Mouse (Mus musculus) cerebellum, postnatal 10 days (tissue): ENCODE data around the gene Hey2.

Experiments
- DNase-seq, 2 experiments: peaks; one replicate each; pipeline ENCODE4 v3.0.0; 2021; ENCODE audit warnings: mixed read lengths in 2 of 2

Hey2 gene

GRCm38 (mm10) chr10:30842643-30843437 lies at the start of gene Hey2:
Gene Hey2, minus strand, starts transcription at chr10:30842801.
- peak; percentile 100 for DNase-seq

- DNase-seq: no peak
Observed at GRCm38 (mm10) chr10:30883085-30883760, 40.6 kb upstream of the Hey2 start.

DNA sequence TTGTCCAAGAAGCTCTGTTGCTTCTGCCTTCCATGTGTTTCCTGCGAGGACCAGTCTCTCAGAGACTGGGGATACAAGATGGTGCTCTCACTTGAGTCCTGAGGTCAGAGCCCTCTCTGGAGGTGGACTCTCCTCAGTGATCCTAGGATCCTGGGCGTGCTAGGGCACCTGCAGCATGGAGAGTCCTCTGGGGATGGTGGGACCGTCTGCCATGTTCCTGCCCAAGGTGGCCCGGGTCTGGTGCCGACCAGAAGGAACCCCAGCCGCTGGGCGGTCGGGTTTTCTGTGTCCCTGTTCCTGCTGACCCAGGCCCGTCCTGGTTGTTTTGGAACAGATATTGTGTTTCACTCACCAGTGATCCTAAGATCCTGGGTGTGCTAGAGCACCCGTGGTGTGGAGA lies 38.5 kb upstream of the Hey2 start:
- DNase-seq: no peak

DNA sequence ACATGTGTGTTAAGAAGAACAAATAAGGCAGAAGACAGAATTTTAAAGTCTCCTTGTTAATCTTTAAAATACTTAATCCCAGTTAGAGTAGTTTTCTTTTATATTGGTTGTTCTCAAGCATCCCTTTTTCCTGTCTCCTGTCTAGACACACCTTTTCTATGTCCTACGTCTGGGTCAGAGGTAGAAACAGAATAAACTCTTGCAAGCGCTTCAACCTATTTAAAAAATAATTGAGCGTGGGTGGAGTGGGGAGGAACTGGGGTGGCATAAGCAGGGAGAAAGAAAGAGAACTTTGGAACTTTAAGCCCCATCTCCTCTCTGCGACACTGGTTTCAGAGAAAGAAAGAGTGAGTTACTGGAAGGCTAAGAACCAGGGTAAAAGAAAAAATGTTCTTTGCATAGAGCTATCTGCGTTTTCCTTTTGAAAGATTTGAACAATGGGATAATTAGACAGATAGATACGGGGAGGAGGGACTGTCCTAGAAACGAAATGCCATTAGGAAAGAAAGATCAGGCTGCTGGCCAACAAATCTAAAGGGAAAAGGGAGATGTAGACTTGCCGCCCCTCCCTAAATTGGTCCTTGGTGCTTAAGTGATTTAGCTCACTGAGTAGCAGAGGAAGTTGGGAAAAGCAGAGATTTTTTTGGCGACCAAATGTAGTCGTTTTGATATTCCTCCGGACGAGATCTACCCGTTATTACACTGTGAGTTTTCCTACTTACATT lies 2.7 kb upstream of the Hey2 start:
- no peak for DNase-seq

- DNase-seq: peak; percentile 33 to 52
Observed at GRCm38 (mm10) chr10:30844191-30845010, 1.8 kb upstream of the Hey2 start.

GRCm38 (mm10) chr10:30843438-30844190 lies 1.0 kb upstream of the Hey2 start:
- DNase-seq: peak; percentile 43 to 67

- DNase-seq: no peak
Observed at GRCm38 (mm10) chr10:30842228-30842627, 373 bp downstream of the Hey2 start.

GRCm38 (mm10) chr10:30840824-30841223 lies 1.8 kb downstream of the Hey2 start:
- DNase-seq: no peak

DNA sequence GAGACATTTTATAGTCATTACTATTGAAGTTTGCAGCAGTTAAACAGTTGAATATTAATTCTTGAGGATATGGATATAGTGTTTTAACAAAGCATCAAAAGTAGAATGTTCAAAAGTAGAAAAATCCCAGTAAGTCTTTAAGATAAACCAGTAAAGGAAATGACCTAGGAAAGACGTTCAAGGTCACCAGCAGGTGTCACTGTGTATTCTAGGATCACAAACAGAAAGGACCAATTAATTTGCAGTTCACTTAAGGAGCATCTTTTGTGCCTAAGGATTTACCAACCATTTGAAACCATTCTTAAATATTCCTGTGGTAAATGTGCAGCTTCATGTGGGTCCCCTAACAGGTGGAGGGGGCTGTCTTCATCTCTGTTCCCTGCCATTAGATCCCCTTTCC lies 4.4 kb downstream of the Hey2 start:
- DNase-seq: peak; percentile 27 to 32

- peak; percentile 60 to 82 for DNase-seq
Observed at GRCm38 (mm10) chr10:30825049-30825448, 17.6 kb downstream of the Hey2 start.

DNA sequence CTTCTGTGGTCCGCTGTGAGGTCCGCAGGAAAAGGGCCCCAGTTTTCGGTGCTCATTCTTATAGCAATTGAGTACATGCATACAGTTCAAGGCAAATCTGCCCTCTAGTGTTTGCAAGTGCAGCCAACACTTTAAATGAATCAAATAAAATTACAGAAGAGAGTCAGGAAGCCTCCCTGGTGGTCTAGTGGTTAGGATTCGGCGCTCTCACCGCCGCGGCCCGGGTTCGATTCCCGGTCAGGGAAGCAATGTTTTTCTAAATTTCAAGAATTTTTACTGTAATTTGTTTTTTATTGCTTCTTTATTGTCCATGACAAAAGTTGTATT lies 31.7 kb downstream of the Hey2 start:
- peak; percentile 86 to 96 for DNase-seq

DNA sequence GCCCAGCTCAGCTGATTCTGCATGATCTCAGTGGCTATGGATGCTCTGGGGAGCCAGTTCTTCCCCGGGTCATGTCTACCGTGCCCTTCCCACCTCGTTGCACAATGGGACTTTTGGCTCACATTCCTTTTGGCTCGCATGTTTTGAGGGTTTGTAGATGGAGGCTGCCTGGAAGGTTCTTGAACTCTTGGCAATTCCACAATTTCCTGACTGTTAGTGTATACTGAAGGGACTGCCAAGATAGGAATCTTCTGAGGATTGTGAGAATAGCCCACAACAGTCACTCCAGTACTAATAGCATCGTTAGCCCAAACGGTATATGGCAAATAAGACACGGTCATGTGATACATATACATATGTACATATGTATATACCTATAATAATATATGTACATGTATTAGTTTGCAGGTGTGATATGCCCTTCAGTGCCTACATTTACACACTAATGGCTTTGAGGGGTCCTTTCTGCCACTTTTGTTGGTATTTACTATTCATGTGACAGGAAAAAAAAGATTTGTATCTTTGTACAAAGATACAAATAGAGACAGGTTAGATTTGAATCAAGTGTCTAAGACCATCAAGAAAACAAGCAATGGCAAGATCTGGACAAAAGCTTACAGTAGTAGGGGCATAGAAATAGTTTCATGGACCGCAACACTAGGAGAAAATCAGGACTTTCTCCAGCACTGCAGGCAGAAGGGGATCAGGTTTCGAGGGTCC lies 32.2 kb downstream of the Hey2 start:
- DNase-seq: peak; percentile 55 to 61

DNA sequence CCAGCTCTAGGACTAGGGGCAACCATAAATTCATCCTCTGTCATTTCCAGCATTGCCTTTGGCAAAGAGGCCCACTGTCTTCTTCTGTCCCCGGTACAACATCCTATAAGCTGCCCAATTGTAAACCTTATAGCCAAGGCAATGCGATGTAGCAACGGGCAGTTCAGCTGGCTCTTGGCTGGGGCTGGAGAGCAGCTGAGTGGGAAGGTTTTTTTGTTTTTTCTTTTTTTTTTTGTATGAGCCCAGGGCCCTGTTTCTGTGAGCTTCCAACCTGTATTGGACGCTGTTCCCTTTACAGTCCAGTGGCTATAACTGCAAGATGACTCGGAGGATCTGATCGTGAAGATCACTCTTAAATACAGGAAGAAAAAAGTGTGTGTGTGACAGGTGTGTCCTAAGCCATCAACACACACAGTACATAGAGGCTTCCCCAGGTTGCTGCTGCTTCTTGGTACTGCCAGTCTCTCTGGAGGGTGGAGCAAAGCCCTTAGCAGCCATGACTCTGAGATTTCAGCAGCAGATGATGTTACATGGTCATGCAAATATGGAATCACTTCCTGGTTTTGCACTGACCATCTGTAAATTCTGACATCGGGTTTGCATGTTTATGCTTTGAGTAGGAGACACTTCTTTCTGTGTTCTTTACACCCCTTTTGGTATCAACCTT lies 38.9 kb downstream of the Hey2 start:
- peak in 1 of 2 experiments; percentile 29 for DNase-seq

DNA sequence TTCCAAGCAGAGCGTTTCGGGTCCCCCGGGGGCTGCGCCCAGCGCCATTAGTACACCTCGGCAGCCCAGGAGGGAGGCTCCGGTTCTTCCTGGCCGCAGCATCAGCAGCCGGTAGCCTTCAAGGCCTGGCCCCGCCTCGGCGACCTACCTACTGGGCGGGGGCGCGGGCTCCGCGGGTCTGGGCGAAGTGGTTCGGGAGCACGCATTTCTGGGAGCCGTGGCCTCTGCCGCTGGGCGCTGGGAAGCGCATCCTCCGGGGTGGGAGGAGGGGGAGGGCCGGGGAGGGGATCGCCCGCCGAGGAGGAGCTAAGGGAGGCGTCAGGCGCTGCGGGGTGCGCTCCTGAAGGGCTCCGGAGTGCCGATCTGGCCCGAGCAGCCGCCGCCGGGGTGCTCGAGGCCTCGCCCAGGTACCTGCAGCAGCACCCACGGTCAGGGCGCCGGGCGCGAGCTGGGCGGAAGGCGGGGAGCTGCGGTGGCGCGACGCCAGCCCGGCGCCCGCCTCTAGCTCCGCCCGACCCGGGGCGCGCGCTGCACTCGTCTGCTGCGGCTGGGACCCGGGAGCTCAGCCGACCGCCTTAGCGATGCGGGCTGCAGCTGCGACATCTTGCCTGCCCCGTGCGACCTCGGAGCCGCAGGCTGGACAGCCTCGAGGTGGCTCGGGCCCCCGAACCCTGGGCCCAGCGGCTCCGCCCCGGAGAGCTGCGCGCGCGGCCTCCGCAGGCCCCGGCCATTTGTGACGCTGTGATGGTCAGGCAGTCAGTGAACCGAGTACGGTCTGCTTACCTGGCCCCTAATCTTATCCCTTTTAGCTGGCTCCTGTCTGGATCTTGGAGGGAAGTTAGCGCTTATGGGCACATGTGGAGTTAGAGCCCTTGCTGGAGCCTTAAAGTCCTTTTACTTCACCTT lies 39.7 kb downstream of the Hey2 start, which contains the start of gene Ncoa7:
Gene Ncoa7 (minus strand): TSS at position 646 of the 906 bp plus-strand sequence.
- DNase-seq: peak; percentile 91 to 92

DNA sequence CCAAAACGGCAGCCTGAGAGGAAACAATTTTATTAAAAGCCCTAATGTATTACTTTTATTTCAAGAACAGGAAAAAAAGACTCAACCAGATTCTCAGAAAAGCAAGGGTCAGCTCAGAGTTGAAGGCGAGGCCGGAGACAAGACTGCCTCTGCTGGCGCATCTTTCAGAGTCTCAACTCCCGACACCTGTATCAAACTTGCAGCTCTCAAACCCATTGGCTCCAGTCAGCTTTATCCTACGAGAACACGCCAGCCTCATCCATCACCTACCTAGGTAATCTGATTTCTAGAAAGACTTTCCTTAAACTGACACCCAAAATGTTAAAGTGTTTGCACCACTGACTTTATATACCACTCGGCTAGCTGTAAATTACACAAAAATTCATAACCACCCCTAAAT lies 40.6 kb downstream of the Hey2 start:
- DNase-seq: peak; percentile 63 to 67

DNA sequence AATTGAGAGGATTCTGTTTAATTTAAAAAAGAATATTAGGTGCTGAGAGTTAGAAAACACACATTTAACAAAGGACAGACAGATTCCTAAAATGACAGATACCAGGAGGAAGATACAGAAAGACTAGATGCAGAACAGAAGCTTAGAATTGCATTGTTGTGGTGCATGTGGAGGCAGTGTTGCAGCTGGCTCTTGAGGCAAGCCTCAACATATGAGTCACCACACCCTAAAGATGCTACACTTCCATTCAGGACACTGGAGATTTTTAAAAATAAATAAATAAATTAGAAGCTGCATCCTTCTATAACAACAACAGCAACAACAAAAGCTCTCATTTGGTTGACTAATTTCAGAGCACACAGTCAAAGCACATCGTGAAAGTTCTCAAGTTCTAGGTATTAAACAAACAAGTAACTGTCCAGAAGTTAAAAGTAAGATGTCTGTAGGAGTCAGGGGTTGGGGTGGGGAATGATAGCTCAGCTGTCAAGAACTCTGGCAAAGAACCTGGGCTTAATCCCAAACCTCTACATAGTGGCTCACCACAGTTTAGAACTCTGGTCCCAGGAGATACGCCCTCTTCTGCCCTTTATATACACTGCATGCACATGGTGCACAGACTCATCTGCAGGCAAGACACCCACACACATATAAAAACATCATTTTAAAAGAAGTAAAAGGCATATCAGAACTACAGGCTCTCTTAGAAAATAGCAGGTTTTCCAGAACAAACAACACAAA lies 42.7 kb downstream of the Hey2 start:
- no peak for DNase-seq

- no peak for DNase-seq
Observed at GRCm38 (mm10) chr10:30796469-30797261, 45.9 kb downstream of the Hey2 start.

DNA sequence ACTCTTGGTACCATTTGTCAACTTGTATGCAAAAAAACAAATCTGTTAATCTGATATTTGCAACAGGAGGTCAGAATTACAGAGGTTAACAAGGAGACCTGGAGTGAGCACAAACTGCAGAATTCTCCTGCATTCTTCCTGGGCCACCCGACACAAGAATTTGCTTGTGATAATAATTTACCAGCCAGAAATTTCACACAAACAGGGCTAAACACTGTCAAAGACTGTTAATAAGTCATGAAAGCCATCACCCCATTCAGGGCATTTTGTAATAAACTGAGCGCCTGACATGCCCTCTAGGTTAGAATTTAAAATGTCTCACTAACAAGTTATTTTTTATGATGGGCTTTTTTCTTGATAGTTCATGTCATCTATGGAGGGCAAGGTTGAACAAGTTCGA lies 51.6 kb downstream of the Hey2 start:
- DNase-seq: no peak
